Mouse (Mus musculus) intestine, embryonic 16.5 days (tissue): ENCODE measurements around the gene Sv2c. TPM values are rescaled to one million over a fixed set of nuclear protein-coding genes. Genes with fewer than 3 reads are reported as not detected.
A peak's percentile ranks its signal among the peaks of the same experiment; 100 is the strongest.

ENCODE experiments used
- ATAC-seq: fragments of 200-750 bp; cut with Nextera tagmentation; 2 replicates; pipeline ENCODE4 v1.8.0; 2017; ENCODE audit warnings: moderate TSS enrichment, moderate library complexity
- H3K27ac ChIP-seq: fragments of 300-500 bp; sonication (generic); 2 replicates; pipeline ENCODE4 v1.5.1; 2014; ENCODE audit warnings: mild to moderate bottlenecking, low read length
- H3K27me3 ChIP-seq: fragments of 300-500 bp; sonication (generic); replicated peaks from 2 replicates; pipeline ENCODE4 v1.6.1; 2014; ENCODE audit warnings: low read length, control low read depth, mixed read lengths; ENCODE audit not compliant: control insufficient read depth, insufficient read depth
- H3K36me3 ChIP-seq: fragments of 300-500 bp; sonication (generic); 2 replicates; pipeline ENCODE4 v1.6.1; 2014; ENCODE audit warnings: low read length, control low read depth; ENCODE audit not compliant: control insufficient read depth, insufficient read depth
- H3K4me1 ChIP-seq: fragments of 300-500 bp; sonication (generic); 2 replicates; pipeline ENCODE4 v1.6.1; 2014; ENCODE audit warnings: low read length, control low read depth, mixed read lengths; ENCODE audit not compliant: control insufficient read depth, insufficient read depth
- H3K4me2 ChIP-seq: fragments of 300-500 bp; sonication (generic); 2 replicates; pipeline ENCODE4 v1.6.1; 2014; ENCODE audit warnings: low read depth, low read length, control low read depth
- H3K4me3 ChIP-seq: fragments of 300-500 bp; sonication (generic); 2 replicates; pipeline ENCODE4 v1.5.1; 2014; ENCODE audit warnings: mild to moderate bottlenecking, low read length
- H3K9ac ChIP-seq: fragments of 300-500 bp; sonication (generic); 2 replicates; pipeline ENCODE4 v1.6.1; 2014; ENCODE audit warnings: low read depth, low read length
- H3K9me3 ChIP-seq: fragments of 300-500 bp; sonication (generic); 2 replicates; pipeline ENCODE4 v1.6.1; 2016; ENCODE audit warnings: low read length, control low read depth; ENCODE audit not compliant: control insufficient read depth
- WGBS: fragments of 180-500 bp; shearing (Covaris S2); extraction: QIAGEN DNeasy Blood & Tissue Kit; methylation state at CpG from one replicate; pipeline ENCODE4 v1.1.7; 2014; 5-methylcytosine and 5-hydroxymethylcytosine counted together
- polyA plus RNA-seq: library from polyadenylated mRNA; unstranded; fragments of >200 nt; fragmentation: Nextera tagmentation; extraction: Ambion mirVana; gene quantifications from 2 replicates; pipeline ENCODE4 v1.2.1, GENCODE M21; 2015

Sv2c gene
- polyA plus RNA-seq, 1 experiment from 2014 or later, result 1.8 TPM

- Histone ChIP-seq H3K27ac (no peak overlapping the region), H3K4me1 (peaks cover 19% of the 10 kb centered on the region), H3K36me3 (no peaks in the 10 kb centered on the region), H3K9me3 (no peaks in the 10 kb centered on the region), H3K4me3 (no peak overlapping the region), H3K9ac (no peak overlapping the region), H3K4me2 (no peak overlapping the region), H3K27me3 (no peaks in the 10 kb centered on the region)
- 61% methylated on average over 5 of the region's 5 CpGs for WGBS
- ATAC-seq, result no peak
Observed at GRCm38 (mm10) chr13:95945937-95946507, 186.4 kb downstream of the Sv2c start.

- 87% methylated on average over 6 of the region's 6 CpGs for WGBS
- Histone ChIP-seq H3K4me2 (no peak overlapping the region), H3K36me3 (no peaks in the 10 kb centered on the region), H3K9me3 (no peaks in the 10 kb centered on the region), H3K9ac (no peak overlapping the region), H3K4me3 (no peak overlapping the region), H3K4me1 (peaks cover 9% of the 10 kb centered on the region; the same call in 1 of the 2 replicates), H3K27ac (no peak overlapping the region), H3K27me3 (no peaks in the 10 kb centered on the region)
- ATAC-seq, result no peak
Observed at GRCm38 (mm10) chr13:95944621-95945020, 187.8 kb downstream of the Sv2c start.

- no peak overlapping the region for H3K27ac ChIP-seq
- no peak for ATAC-seq
- H3K9ac ChIP-seq, result no peak overlapping the region
- H3K9me3 ChIP-seq, result no peaks in the 10 kb centered on the region
- H3K4me3 ChIP-seq, result no peak overlapping the region
- no peak overlapping the region for H3K4me2 ChIP-seq
- H3K27me3 ChIP-seq, result no peaks in the 10 kb centered on the region
- peaks cover 4% of the 10 kb centered on the region; the same call in 1 of the 2 replicates for H3K4me1 ChIP-seq
- 86% methylated on average over 3 of the region's 3 CpGs for WGBS
- no peaks in the 10 kb centered on the region for H3K36me3 ChIP-seq
Observed at GRCm38 (mm10) chr13:95943919-95944318, 188.5 kb downstream of the Sv2c start.

- Histone ChIP-seq H3K9me3 (no peaks in the 10 kb centered on the region), H3K27me3 (no peaks in the 10 kb centered on the region), H3K9ac (no peak overlapping the region), H3K4me1 (no peaks in the 10 kb centered on the region), H3K4me2 (no peak overlapping the region), H3K36me3 (no peaks in the 10 kb centered on the region), H3K27ac (no peak overlapping the region), H3K4me3 (no peak overlapping the region)
- 66% methylated on average over 2 of the region's 2 CpGs for WGBS
- no peak for ATAC-seq
Observed at GRCm38 (mm10) chr13:95942587-95942986, 189.8 kb downstream of the Sv2c start.

GRCm38 (mm10) chr13:95941861-95942260, 190.5 kb downstream of the Sv2c start:
- Histone ChIP-seq H3K4me1 (no peaks in the 10 kb centered on the region), H3K27ac (no peak overlapping the region), H3K9me3 (no peaks in the 10 kb centered on the region), H3K9ac (no peak overlapping the region), H3K4me3 (no peak overlapping the region), H3K27me3 (no peaks in the 10 kb centered on the region), H3K36me3 (no peaks in the 10 kb centered on the region), H3K4me2 (no peak overlapping the region)
- WGBS, result 87% methylated on average over 4 of the region's 4 CpGs
- ATAC-seq, result no peak

GRCm38 (mm10) chr13:95940811-95941210, 191.6 kb downstream of the Sv2c start:
- no peak overlapping the region for H3K4me3 ChIP-seq
- no peak overlapping the region for H3K9ac ChIP-seq
- H3K27me3 ChIP-seq, result no peaks in the 10 kb centered on the region
- ATAC-seq, result no peak
- H3K9me3 ChIP-seq, result no peaks in the 10 kb centered on the region
- H3K36me3 ChIP-seq, result no peaks in the 10 kb centered on the region
- WGBS, result 49% methylated on average over 5 of the region's 5 CpGs
- no peaks in the 10 kb centered on the region for H3K4me1 ChIP-seq
- H3K4me2 ChIP-seq, result no peak overlapping the region
- H3K27ac ChIP-seq, result no peak overlapping the region

GRCm38 (mm10) chr13:95924201-95924621, 208.2 kb downstream of the Sv2c start:
- no peaks in the 10 kb centered on the region for H3K36me3 ChIP-seq
- ATAC-seq, result peak; percentile 33; the same call in 1 of the 2 replicates
- WGBS, result 55% methylated on average over 2 of the region's 2 CpGs
- no peaks in the 10 kb centered on the region for H3K9me3 ChIP-seq
- H3K4me3 ChIP-seq, result no peak overlapping the region
- H3K27me3 ChIP-seq, result no peaks in the 10 kb centered on the region
- H3K27ac ChIP-seq, result no peak overlapping the region
- H3K4me2 ChIP-seq, result no peak overlapping the region
- H3K9ac ChIP-seq, result no peak overlapping the region
- no peaks in the 10 kb centered on the region for H3K4me1 ChIP-seq

GRCm38 (mm10) chr13:95922626-95923025, 209.8 kb downstream of the Sv2c start:
- no peaks in the 10 kb centered on the region for H3K4me1 ChIP-seq
- no peak overlapping the region for H3K9ac ChIP-seq
- no peaks in the 10 kb centered on the region for H3K36me3 ChIP-seq
- no peak overlapping the region for H3K27ac ChIP-seq
- WGBS, result 91% methylated on average over 4 of the region's 4 CpGs
- H3K27me3 ChIP-seq, result no peaks in the 10 kb centered on the region
- no peak for ATAC-seq
- H3K9me3 ChIP-seq, result no peaks in the 10 kb centered on the region
- H3K4me3 ChIP-seq, result no peak overlapping the region
- H3K4me2 ChIP-seq, result no peak overlapping the region

- Histone ChIP-seq H3K4me3 (no peak overlapping the region), H3K9ac (no peak overlapping the region), H3K4me2 (no peak overlapping the region), H3K4me1 (no peaks in the 10 kb centered on the region), H3K36me3 (no peaks in the 10 kb centered on the region), H3K9me3 (no peaks in the 10 kb centered on the region), H3K27me3 (no peaks in the 10 kb centered on the region), H3K27ac (no peak overlapping the region)
- WGBS, result 86% methylated on average over 9 of the region's 9 CpGs
- ATAC-seq, result no peak
Observed at GRCm38 (mm10) chr13:95918624-95919284, 213.6 kb downstream of the Sv2c start.

- H3K27ac ChIP-seq, result no peak overlapping the region
- no peaks in the 10 kb centered on the region for H3K4me1 ChIP-seq
- H3K4me2 ChIP-seq, result no peak overlapping the region
- 71% methylated on average over 2 of the region's 2 CpGs for WGBS
- no peaks in the 10 kb centered on the region for H3K9me3 ChIP-seq
- no peak for ATAC-seq
- no peak overlapping the region for H3K9ac ChIP-seq
- no peaks in the 10 kb centered on the region for H3K36me3 ChIP-seq
- H3K4me3 ChIP-seq, result no peak overlapping the region
- no peaks in the 10 kb centered on the region for H3K27me3 ChIP-seq
Observed at GRCm38 (mm10) chr13:95913046-95913406, 219.4 kb downstream of the Sv2c start.
